Mouse (Mus musculus) naive thymus-derived CD4-positive, alpha-beta T cell, adult 5 months (primary cell): ENCODE data around the gene Akr1d1. TPM values are rescaled to one million over a fixed set of nuclear protein-coding genes. Genes with fewer than 3 reads are reported as not detected.

Experiments
- polyA plus RNA-seq: library from polyadenylated mRNA; unstranded; fragments of 100-300 nt; shearing (Covaris generic); gene quantifications from one replicate; pipeline ENCODE4 v1.2.1, GENCODE M21; 2017

The Akr1d1 gene
- not detected for polyA plus RNA-seq

DNA sequence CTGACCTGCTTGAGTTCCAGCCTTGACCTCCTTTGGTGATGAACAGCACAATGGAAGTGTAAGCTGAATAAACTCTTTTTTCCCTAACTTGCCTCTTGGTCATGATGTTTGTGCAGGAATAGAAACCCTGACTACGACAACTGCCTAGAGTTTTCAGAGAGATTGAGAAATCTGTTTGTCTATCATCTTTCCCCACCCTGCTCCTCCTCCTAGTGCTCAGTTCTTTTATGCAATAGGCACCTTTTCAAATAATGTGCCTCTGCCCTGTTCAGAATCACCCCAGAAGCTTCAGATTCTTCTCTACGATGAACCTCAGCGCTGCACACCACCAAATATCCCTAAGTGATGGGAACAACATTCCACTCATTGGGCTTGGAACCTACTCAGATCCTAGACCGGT, at the start of gene Akr1d1:
TSS of gene Akr1d1 (plus strand) at position 234 of the 400 bp plus-strand sequence.

Other genes starting within 250 kb of the Akr1d1 start
- gene Dgki, start 230.0 kb upstream of the Akr1d1 start, polyA plus RNA-seq: not detected
- 3.9 TPM for gene Creb3l2, start 88.0 kb upstream of the Akr1d1 start, polyA plus RNA-seq